Mouse (Mus musculus) cortical plate, adult 2 months (tissue): ENCODE data around the gene Nrxn3. TPM values are rescaled to one million over a fixed set of nuclear protein-coding genes. Genes with fewer than 3 reads are reported as not detected.

Source experiments
- H3K27ac ChIP-seq: fragments of 200-500 bp; 2 replicates; pipeline ENCODE4 v1.5.1; 2012; ENCODE audit warnings: low read length, control low read depth, inconsistent platforms; ENCODE audit not compliant: insufficient read depth
- H3K4me1 ChIP-seq: fragments of 200-500 bp; 2 replicates; pipeline ENCODE4 v1.6.1; 2011; ENCODE audit warnings: low read length; ENCODE audit not compliant: control insufficient read depth, insufficient read depth
- H3K4me3 ChIP-seq: fragments of 200-500 bp; 2 replicates; pipeline ENCODE4 v1.5.1; 2011; ENCODE audit warnings: mild to moderate bottlenecking, low read length, control low read depth; ENCODE audit not compliant: insufficient read depth
- CTCF ChIP-seq: fragments of 200-500 bp; IDR thresholded peaks from 2 replicates; pipeline ENCODE4 v1.5.1; 2011; ENCODE audit warnings: mild to moderate bottlenecking, control low read depth, low read length; ENCODE audit not compliant: insufficient read depth; ENCODE audit errors: extremely low read depth
- POLR2A ChIP-seq: fragments of 200-500 bp; IDR thresholded peaks from 2 replicates; pipeline ENCODE4 v1.6.1; 2011; ENCODE audit warnings: mild to moderate bottlenecking, low read length, control low read depth; ENCODE audit not compliant: insufficient read depth; ENCODE audit errors: extremely low read depth
- polyA plus RNA-seq: library from polyadenylated mRNA; depleted of rRNA; stranded (reverse); fragments of >200 nt; gene quantifications from 2 replicates; pipeline ENCODE4 v1.2.3, GENCODE M21; 2012; rRNA removed

Gene Nrxn3
- polyA plus RNA-seq: 60.9 and 70.2 TPM in 2 replicates

DNA sequence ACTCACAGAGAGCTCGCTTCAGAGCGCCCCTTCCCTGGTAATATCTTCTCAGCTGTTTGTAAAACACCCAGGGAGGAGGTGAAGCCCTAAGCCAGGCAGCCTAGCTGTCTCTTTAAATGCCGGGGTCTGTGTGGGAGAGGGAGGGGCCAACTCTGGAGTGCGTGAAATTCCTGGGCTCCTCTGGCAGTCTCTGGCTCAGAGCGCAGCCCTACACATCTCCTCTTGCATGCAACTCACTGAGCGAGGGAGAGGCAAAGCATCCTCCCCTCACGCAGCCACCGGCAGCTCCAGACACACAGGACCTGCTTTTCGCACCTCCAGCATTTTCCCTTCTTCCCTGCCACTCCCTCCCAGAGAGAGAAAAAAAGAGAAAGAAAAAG is at the start of gene Nrxn3:
Nrxn3 (plus strand) TSS at position 186 of the 380 bp plus-strand sequence.
- peak within 1 kb of the TSS; percentile 65 for H3K4me3 ChIP-seq
- peak; percentile 99 for TF ChIP-seq POLR2A
- no peak for TF ChIP-seq CTCF
- H3K4me1 ChIP-seq: peaks cover 3% of the 10 kb centered on the region; the same call in 1 of the 2 replicates
- no peak within 1 kb of the TSS for H3K27ac ChIP-seq

DNA sequence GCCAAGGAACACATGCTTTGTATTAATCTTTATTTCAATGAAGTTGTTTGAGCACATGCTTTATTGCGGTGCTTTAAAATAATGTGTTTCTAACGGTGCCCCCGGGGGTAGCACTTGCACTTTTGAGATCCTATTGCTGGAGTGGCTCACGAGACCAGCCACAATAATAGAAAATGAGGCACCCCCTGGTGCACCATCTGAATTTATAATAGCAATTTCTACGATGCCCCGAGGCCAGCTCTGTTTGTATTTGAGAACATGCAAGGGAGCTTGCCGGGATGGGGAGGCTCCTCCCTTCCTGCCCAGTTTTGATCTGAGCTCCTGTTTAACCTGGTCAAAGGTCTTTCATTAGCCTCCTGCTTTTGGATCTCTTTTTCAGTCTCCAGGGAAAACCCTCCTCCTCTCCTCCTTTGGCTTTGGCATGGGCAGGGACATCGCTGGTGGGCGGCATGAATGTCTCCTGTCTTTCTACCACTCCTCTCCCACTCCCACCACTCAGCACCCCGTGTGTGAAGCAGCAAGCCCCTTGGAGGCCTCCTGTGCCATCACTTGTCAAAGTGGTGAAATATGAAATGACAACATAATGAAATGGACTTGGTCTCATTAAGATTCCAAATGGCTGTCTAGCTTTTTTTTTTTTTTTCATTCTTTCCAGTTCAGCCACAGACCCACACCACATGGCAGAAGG is 18.4 kb upstream of the Nrxn3 start:
- Histone ChIP-seq H3K4me1 (no peaks in the 10 kb centered on the region; the same call in 1 of the 2 replicates), H3K4me3 (no peak overlapping the region), H3K27ac (no peak overlapping the region)
- no peak for TF ChIP-seq CTCF
- no peak for TF ChIP-seq POLR2A

DNA sequence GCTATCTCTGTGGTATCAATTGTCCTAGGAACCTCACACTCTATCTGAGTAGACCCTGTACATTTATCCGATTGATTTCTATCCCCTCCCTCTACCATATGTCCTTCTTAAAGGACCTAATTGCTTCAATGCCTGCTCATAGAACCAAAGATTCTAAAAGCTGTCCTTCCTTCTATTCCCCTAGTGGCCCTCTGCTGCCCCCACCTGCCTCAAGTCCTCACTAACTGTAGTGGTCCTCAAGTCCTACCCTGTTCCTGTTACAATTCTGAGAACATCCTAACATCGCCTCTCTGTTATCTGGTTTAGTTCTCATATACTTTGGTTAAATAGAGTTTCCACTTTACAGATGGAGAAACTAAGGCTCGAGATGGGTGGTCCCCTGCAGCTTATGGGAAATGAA is 16.7 kb upstream of the Nrxn3 start:
- no peak overlapping the region for H3K27ac ChIP-seq
- no peaks in the 10 kb centered on the region; the same call in 1 of the 2 replicates for H3K4me1 ChIP-seq
- H3K4me3 ChIP-seq: no peak overlapping the region
- TF ChIP-seq POLR2A (no peak), CTCF (peak; percentile 23; the same call in 1 of the 2 replicates)

DNA sequence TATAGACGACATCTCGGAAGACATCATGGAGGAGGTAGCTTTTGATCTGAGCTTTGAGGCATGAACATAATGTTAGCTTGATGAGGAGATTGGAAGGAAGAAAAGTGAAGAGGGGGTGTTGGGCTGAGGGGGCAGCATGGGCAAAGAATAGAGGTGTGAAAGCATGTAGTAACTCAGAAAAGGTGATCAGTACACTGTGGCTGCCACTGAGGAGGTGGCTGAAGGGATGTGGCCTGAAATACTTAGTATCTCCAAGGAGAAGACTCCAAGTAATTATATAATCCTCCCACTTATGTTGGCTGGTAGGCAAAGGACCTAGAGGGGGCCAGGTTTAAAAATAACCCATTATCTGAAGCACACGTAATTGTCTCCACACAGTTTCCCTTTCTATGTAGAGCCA is 14.9 kb upstream of the Nrxn3 start:
- H3K27ac ChIP-seq: no peak overlapping the region
- no peak overlapping the region for H3K4me3 ChIP-seq
- no peaks in the 10 kb centered on the region; the same call in 1 of the 2 replicates for H3K4me1 ChIP-seq
- TF ChIP-seq CTCF (no peak), POLR2A (no peak)

DNA sequence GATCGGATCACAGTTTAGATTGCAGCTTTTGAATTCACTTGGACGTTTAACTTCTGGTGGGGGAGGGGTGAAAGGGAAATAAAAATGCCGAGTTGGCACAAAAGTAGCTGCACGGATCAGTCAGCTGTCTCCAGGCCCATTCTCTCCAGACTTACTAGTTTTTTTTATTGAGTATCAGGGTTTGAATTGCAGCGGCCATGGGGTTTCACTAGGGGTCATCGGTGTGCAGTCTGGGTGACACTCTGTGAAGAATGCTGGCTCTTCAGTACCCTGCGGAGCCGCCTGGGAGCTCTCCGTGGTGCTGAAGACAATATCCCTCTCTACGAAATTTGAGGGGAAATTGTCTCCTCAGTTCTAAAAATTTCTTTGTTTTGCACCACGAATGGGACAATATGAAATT is 13.5 kb upstream of the Nrxn3 start:
- TF ChIP-seq CTCF: peak; percentile 35; the same call in 1 of the 2 replicates
- no peak for TF ChIP-seq POLR2A
- no peak overlapping the region for H3K27ac ChIP-seq
- no peaks in the 10 kb centered on the region; the same call in 1 of the 2 replicates for H3K4me1 ChIP-seq
- H3K4me3 ChIP-seq: no peak overlapping the region

DNA sequence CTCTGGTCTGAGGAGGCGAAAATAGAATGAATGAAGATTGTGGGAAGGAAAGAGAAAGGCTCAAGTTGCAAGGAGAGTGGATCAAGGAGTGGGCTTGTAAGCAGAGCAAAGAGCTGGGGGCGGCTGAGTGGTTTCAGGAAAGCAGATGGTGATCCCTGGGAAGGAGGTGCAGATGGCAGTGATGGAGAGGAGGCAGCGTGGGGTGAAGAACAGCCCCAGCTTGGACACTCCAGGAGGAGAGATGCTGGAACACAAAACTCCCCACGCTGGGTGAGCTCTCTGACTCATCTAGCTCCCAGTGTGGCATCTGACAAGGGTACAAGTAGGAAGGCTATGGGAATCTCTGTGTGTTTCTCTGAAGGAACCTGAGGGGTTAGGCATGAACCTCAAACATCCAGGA is 9.2 kb upstream of the Nrxn3 start:
- Histone ChIP-seq H3K4me3 (no peak overlapping the region), H3K27ac (no peak overlapping the region), H3K4me1 (no peaks in the 10 kb centered on the region; the same call in 1 of the 2 replicates)
- no peak for TF ChIP-seq POLR2A
- no peak for TF ChIP-seq CTCF

DNA sequence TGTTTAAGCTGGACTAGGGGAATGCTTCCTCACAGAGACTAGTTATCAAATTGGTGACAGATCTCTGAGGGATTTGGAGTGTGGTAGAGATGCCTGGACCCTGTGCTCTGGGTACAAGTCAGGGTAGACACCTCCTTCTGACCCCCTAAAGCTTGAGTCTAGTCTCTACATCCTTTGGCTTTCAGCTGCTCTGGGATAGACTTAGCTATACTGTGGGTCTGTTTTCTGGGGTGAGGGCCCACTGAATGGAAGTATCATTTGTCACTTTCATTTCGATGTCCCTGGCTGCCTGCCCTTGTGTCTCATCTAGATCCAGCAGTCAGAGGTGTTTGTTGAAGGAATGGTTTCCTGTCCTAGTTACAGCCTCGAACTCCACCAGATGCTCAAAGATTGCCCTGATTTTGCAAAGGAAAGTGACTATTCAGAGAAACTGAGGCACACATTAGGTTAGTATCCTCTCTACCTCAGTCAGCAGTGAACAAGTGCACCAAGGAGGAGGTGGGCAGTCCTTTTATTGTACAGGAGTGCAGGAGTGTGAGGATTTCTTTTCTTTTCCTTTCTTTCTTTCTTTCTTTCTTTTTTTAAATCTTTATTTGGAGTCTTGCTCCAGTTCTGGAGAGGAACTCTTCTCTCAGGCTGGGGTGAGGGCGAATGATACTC is 515 bp upstream of the Nrxn3 start:
- Histone ChIP-seq H3K27ac (no peak overlapping the region), H3K4me3 (peak overlapping the region; percentile 65; the same call in 1 of the 2 replicates), H3K4me1 (peaks cover 3% of the 10 kb centered on the region; the same call in 1 of the 2 replicates)
- TF ChIP-seq CTCF (no peak), POLR2A (no peak)

DNA sequence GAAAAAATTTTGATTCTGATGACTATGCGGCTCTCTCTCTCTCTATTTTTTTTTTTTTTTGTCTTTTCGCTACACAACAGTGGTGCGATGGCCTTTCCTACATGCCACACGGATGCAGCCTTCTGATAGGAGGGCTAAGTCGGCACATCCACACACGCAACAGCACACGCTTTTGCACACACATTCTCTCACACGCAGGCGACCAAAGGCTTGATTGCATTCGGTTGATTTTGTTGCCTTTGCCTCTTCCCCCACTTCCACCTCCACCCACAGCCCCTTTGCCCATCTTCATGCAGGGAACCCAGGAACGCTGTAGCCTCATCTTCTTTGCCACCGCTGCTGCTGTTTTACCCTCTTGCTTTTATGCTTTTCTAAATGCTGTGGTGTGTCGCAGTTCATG is 3.6 kb downstream of the Nrxn3 start:
- Histone ChIP-seq H3K4me3 (peak overlapping the region; percentile 40), H3K27ac (0 out of 2 replicates have a peak overlapping the region, but pooled peaks have one; percentile 25), H3K4me1 (peaks cover 3% of the 10 kb centered on the region; the same call in 1 of the 2 replicates)
- 0 out of 2 replicates have a peak, but pooled peaks have one; percentile 13 for TF ChIP-seq POLR2A
- no peak for TF ChIP-seq CTCF

DNA sequence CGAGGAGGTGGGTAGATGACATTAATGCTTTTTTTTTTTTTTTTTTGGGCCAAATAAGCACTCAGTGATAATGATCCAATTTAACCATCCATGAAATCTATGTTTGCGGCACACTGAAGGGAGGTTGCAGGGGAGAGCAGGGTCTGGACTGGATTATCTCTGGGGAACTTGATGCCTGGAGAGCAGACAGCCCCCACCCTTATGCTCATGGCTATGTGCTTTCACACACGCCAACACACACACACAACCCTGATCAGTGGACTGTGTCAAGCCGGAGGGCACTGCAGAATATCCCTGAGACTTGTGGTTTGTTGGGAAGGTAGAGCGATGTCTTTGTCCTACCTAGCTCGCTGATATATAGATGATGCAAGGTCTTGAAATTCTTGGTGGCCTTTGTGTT is 4.1 kb downstream of the Nrxn3 start:
- Histone ChIP-seq H3K4me3 (peak overlapping the region; percentile 40), H3K4me1 (peaks cover 3% of the 10 kb centered on the region; the same call in 1 of the 2 replicates), H3K27ac (no peak overlapping the region)
- TF ChIP-seq CTCF (no peak), POLR2A (no peak)

DNA sequence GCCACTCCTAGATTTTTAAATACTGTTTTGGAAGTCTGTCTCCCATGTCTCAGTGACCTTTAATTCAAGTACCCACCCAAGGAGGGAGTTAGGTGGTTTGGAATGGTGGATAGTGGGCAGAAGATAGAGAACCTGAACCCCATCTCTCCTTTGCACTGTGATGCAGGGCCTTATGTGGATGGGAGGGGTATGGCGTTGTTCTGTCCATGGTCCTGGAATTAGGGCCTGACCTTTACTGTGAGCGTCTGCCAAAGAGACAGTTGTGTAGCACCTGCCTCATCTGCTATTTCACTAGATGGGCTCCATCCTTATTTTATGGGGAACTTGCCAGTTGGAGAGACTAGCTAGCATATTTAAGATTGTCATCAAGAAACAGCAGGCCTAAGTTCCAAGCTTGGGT is 8.0 kb downstream of the Nrxn3 start:
- Histone ChIP-seq H3K4me1 (0 out of 2 replicates have a peak, but pooled peaks cover 1% of the 10 kb centered on the region), H3K4me3 (no peak overlapping the region), H3K27ac (no peak overlapping the region)
- TF ChIP-seq POLR2A (no peak), CTCF (no peak)
